Mouse (Mus musculus): ENCODE measurements around the gene Olfr279. TPM values are rescaled to one million over a fixed set of nuclear protein-coding genes. Genes with fewer than 3 reads are reported as not detected.

The Olfr279 gene
- polyA plus RNA-seq (2014; fragmentation: Nextera tagmentation; extraction: Ambion mirVana): not detected in 2 replicates

DNA sequence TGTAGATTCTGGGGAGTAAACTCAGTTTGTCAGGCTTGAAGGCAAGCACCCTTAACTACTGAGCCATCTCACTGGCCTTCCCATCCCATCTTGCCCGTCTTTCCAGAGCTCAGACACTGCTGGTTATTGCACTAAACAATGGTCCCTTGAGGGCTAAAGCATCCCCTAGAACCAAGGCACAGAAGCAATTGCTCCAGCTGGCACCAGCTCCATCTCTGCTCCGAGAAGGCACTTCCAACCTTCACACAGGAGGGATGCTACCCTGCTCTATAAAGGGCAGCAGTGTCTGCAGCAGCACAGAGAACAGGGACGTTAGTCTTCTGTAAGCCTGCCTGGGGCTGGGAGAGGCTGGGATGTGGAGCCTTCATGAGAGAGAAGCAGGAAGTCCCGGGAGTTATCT is at the start of gene Olfr279:
TSS of gene Olfr279 (plus strand) at position 301 of the 400 bp plus-strand sequence.
- Histone ChIP-seq H3K27ac (no peak within 1 kb of the TSS), H3K36me3 (replicated peaks; ENCODE audit: control insufficient read depth, insufficient read depth) (no peaks in the 10 kb centered on the region), H3K4me3 (replicated peaks; ENCODE audit: low read length) (no peak within 1 kb of the TSS), H3K27me3 (ENCODE audit: control insufficient read depth, insufficient read depth, low read length) (no peaks in the 10 kb centered on the region), H3K4me2 (replicated peaks) (no peak within 1 kb of the TSS), H3K9me3 (ENCODE audit: control insufficient read depth, low read length) (no peaks in the 10 kb centered on the region), H3K4me1 (replicated peaks; ENCODE audit: control insufficient read depth, insufficient read depth, low read length) (no peaks in the 10 kb centered on the region), H3K9ac (no peak within 1 kb of the TSS)
- 69% methylated on average over 4 of the region's 4 CpGs for WGBS
- ATAC-seq (ENCODE audit: low FRiP score) (no peak), DNase-seq (ENCODE audit: low spot score) (no peak)

GRCm38 (mm10) chr15:98444561-98444960 is 47.6 kb upstream of the Olfr279 start:
- DNase-seq (ENCODE audit: low spot score) (no peak), ATAC-seq (ENCODE audit: low FRiP score) (no peak)
- Histone ChIP-seq H3K36me3 (replicated peaks; ENCODE audit: control insufficient read depth, insufficient read depth) (no peaks in the 10 kb centered on the region), H3K27ac (no peak overlapping the region), H3K9me3 (ENCODE audit: control insufficient read depth, low read length) (no peaks in the 10 kb centered on the region), H3K4me2 (replicated peaks) (no peak overlapping the region), H3K4me1 (replicated peaks; ENCODE audit: control insufficient read depth, insufficient read depth, low read length) (no peaks in the 10 kb centered on the region), H3K27me3 (ENCODE audit: control insufficient read depth, insufficient read depth, low read length) (no peaks in the 10 kb centered on the region), H3K4me3 (replicated peaks; ENCODE audit: low read length) (no peak overlapping the region), H3K9ac (no peak overlapping the region)
- 80% methylated on average over 3 of the region's 3 CpGs for WGBS

DNA sequence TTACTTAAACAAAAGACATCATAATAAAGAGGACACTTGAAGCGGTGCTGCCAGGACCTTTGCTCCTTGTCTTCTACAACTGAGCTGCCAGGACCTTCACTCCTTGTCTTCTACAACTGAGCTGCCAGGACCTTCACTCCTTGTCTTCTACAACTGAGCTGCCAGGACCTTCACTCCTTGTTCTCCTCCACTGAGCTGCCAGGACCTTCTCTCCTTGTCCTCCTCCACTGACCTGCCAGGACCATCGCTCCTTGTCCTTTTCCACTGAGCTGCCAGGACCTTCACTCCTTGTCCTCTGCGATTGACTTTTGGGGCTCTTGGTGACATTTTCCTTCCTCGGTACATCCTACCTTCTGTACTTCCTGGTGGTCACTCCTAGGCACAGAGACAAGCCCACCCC is 43.7 kb upstream of the Olfr279 start:
- Histone ChIP-seq H3K4me2 (replicated peaks) (no peak overlapping the region; the same call in 1 of the 2 replicates), H3K27ac (no peak overlapping the region), H3K9ac (no peak overlapping the region), H3K4me3 (replicated peaks; ENCODE audit: low read length) (no peak overlapping the region), H3K36me3 (replicated peaks; ENCODE audit: control insufficient read depth, insufficient read depth) (no peaks in the 10 kb centered on the region), H3K9me3 (ENCODE audit: control insufficient read depth, low read length) (no peaks in the 10 kb centered on the region), H3K4me1 (replicated peaks; ENCODE audit: control insufficient read depth, insufficient read depth, low read length) (no peaks in the 10 kb centered on the region), H3K27me3 (ENCODE audit: control insufficient read depth, insufficient read depth, low read length) (no peaks in the 10 kb centered on the region)
- WGBS: 54% methylated on average over 4 of the region's 4 CpGs
- no peak for DNase-seq (ENCODE audit: low spot score)
- no peak for ATAC-seq (ENCODE audit: low FRiP score)

DNA sequence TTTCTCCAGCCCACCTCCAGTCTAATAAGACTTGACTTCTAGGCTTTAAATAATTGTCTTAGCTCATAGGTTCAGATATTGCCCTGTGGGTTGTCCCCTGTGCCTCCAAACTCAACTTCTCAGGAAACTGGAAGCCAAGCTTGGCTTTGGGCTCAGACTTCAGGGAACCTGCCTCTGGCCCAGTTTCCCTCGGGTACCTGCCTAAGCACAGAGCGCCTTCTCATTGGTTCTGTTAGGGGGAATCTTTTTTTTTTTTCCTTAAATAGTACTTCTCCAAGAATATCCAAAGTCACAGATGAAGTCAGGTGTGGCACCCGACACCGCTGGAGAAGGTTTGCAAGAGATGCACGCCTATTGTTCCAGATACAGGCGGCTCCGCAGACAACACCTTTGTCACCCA is 39.9 kb upstream of the Olfr279 start, which contains the start of gene Olfr281:
TSS of gene Olfr281 (plus strand) at position 301 of the 400 bp plus-strand sequence.
- Histone ChIP-seq H3K4me1 (replicated peaks; ENCODE audit: control insufficient read depth, insufficient read depth, low read length) (no peaks in the 10 kb centered on the region), H3K9ac (no peak within 1 kb of the TSS), H3K36me3 (replicated peaks; ENCODE audit: control insufficient read depth, insufficient read depth) (no peaks in the 10 kb centered on the region), H3K4me2 (replicated peaks) (no peak within 1 kb of the TSS), H3K27ac (no peak within 1 kb of the TSS), H3K27me3 (ENCODE audit: control insufficient read depth, insufficient read depth, low read length) (no peaks in the 10 kb centered on the region), H3K9me3 (ENCODE audit: control insufficient read depth, low read length) (no peaks in the 10 kb centered on the region), H3K4me3 (replicated peaks; ENCODE audit: low read length) (no peak within 1 kb of the TSS)
- WGBS: 91% methylated on average over 7 of the region's 7 CpGs
- no peak for ATAC-seq (ENCODE audit: low FRiP score)
- DNase-seq (ENCODE audit: low spot score): no peak

DNA sequence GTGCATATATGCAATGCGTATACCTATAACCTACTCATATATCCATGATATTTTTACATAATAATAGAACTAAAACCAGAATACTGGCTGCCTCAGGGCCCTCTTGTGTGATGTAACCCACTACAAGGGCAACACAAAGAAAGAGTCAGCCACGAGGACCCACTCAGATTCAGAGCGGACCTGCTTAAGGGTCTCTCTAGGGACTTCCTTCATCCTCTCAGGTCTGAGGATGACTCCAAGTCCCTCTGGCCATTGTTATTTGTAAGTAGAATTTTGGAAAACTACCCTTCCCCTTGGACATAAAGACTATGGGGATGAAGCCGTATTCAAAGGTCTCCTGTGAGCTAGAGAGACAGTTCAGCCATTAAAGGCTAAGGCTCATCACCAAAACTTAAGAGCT is 22.6 kb upstream of the Olfr279 start, which contains the start of gene OR5BS1P:
TSS of gene OR5BS1P (plus strand) at position 301 of the 400 bp plus-strand sequence.
- H3K27ac ChIP-seq: no peak within 1 kb of the TSS
- no peak within 1 kb of the TSS for H3K4me3 ChIP-seq (replicated peaks; ENCODE audit: low read length)
- H3K4me1 ChIP-seq (replicated peaks; ENCODE audit: control insufficient read depth, insufficient read depth, low read length): no peaks in the 10 kb centered on the region
- H3K9me3 ChIP-seq (ENCODE audit: control insufficient read depth, low read length): no peaks in the 10 kb centered on the region
- H3K4me2 ChIP-seq (replicated peaks): no peak within 1 kb of the TSS
- no peak within 1 kb of the TSS for H3K9ac ChIP-seq
- H3K27me3 ChIP-seq (ENCODE audit: control insufficient read depth, insufficient read depth, low read length): no peaks in the 10 kb centered on the region
- 94% methylated on average over 4 of the region's 4 CpGs for WGBS
- no peaks in the 10 kb centered on the region for H3K36me3 ChIP-seq (replicated peaks; ENCODE audit: control insufficient read depth, insufficient read depth)
- ATAC-seq (ENCODE audit: low FRiP score): no peak
- no peak for DNase-seq (ENCODE audit: low spot score)

- Histone ChIP-seq H3K4me2 (replicated peaks) (no peak overlapping the region), H3K27me3 (ENCODE audit: control insufficient read depth, insufficient read depth, low read length) (no peaks in the 10 kb centered on the region), H3K36me3 (replicated peaks; ENCODE audit: control insufficient read depth, insufficient read depth) (no peaks in the 10 kb centered on the region), H3K4me3 (replicated peaks; ENCODE audit: low read length) (no peak overlapping the region), H3K9ac (no peak overlapping the region), H3K9me3 (ENCODE audit: control insufficient read depth, low read length) (no peaks in the 10 kb centered on the region), H3K27ac (no peak overlapping the region), H3K4me1 (replicated peaks; ENCODE audit: control insufficient read depth, insufficient read depth, low read length) (no peaks in the 10 kb centered on the region)
- ATAC-seq (ENCODE audit: low FRiP score): no peak
- WGBS: 92% methylated on average over 13 of the region's 13 CpGs
- DNase-seq (ENCODE audit: low spot score): no peak
These were observed 20.7 kb upstream of the Olfr279 start for GRCm38 (mm10) chr15:98471539-98471938.

DNA sequence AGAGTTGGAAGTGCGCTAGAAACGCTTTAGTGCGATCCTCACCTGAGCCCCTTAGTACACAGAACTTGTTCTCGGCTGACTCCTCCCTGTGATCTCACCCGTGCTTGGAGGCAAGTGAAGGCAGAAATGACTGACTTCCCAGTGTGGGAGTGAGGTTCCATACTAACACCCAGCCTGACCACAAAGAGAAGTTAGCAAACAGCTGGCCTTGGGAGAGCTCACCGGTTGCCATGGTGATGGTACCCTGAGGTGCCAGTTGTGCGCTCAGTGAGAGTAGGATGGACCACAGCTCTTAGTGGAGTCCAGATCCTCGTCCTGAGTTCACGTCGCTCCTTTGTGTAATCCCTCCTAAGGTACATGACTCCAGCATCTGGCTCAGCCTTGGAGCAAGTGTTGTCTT is 17.2 kb upstream of the Olfr279 start:
- H3K27me3 ChIP-seq (ENCODE audit: control insufficient read depth, insufficient read depth, low read length): no peaks in the 10 kb centered on the region
- H3K4me1 ChIP-seq (replicated peaks; ENCODE audit: control insufficient read depth, insufficient read depth, low read length): no peaks in the 10 kb centered on the region
- DNase-seq (ENCODE audit: low spot score) (no peak), ATAC-seq (ENCODE audit: low FRiP score) (no peak)
- no peaks in the 10 kb centered on the region for H3K36me3 ChIP-seq (replicated peaks; ENCODE audit: control insufficient read depth, insufficient read depth)
- H3K9me3 ChIP-seq (ENCODE audit: control insufficient read depth, low read length): no peaks in the 10 kb centered on the region
- WGBS: 81% methylated on average over 10 of the region's 10 CpGs
- no peak overlapping the region for H3K4me2 ChIP-seq (replicated peaks)
- no peak overlapping the region for H3K9ac ChIP-seq
- H3K27ac ChIP-seq: no peak overlapping the region
- no peak overlapping the region for H3K4me3 ChIP-seq (replicated peaks; ENCODE audit: low read length)

- Histone ChIP-seq H3K36me3 (replicated peaks; ENCODE audit: control insufficient read depth, insufficient read depth) (no peaks in the 10 kb centered on the region), H3K4me3 (replicated peaks; ENCODE audit: low read length) (no peak overlapping the region), H3K27ac (no peak overlapping the region), H3K9me3 (ENCODE audit: control insufficient read depth, low read length) (no peaks in the 10 kb centered on the region), H3K4me1 (replicated peaks; ENCODE audit: control insufficient read depth, insufficient read depth, low read length) (no peaks in the 10 kb centered on the region), H3K27me3 (ENCODE audit: control insufficient read depth, insufficient read depth, low read length) (no peaks in the 10 kb centered on the region), H3K9ac (no peak overlapping the region), H3K4me2 (replicated peaks) (no peak overlapping the region)
- WGBS: 59% methylated on average over 10 of the region's 10 CpGs
- no peak for DNase-seq (ENCODE audit: low spot score)
- no peak for ATAC-seq (ENCODE audit: low FRiP score)
These were observed 16.8 kb upstream of the Olfr279 start for GRCm38 (mm10) chr15:98475382-98475781.

GRCm38 (mm10) chr15:98476281-98476680 is 15.9 kb upstream of the Olfr279 start:
- WGBS: 82% methylated on average over 5 of the region's 5 CpGs
- ATAC-seq (ENCODE audit: low FRiP score): no peak

GRCm38 (mm10) chr15:98479568-98480102 is 12.6 kb upstream of the Olfr279 start:
- H3K27ac ChIP-seq: no peak overlapping the region
- no peaks in the 10 kb centered on the region for H3K36me3 ChIP-seq (replicated peaks; ENCODE audit: control insufficient read depth, insufficient read depth)
- H3K9me3 ChIP-seq (ENCODE audit: control insufficient read depth, low read length): no peaks in the 10 kb centered on the region
- H3K4me2 ChIP-seq (replicated peaks): no peak overlapping the region
- 78% methylated on average over 7 of the region's 7 CpGs for WGBS
- H3K4me3 ChIP-seq (replicated peaks; ENCODE audit: low read length): no peak overlapping the region
- no peak for ATAC-seq (ENCODE audit: low FRiP score)
- H3K4me1 ChIP-seq (replicated peaks; ENCODE audit: control insufficient read depth, insufficient read depth, low read length): no peaks in the 10 kb centered on the region
- no peaks in the 10 kb centered on the region for H3K27me3 ChIP-seq (ENCODE audit: control insufficient read depth, insufficient read depth, low read length)
- no peak for DNase-seq (ENCODE audit: low spot score)
- no peak overlapping the region for H3K9ac ChIP-seq

More at GRCm38 (mm10) chr15:98476281-98476680, 15.9 kb upstream of the Olfr279 start:
- no peak overlapping the region for H3K4me2 ChIP-seq (replicated peaks)
- no peaks in the 10 kb centered on the region for H3K9me3 ChIP-seq (ENCODE audit: control insufficient read depth, low read length)
- DNase-seq (ENCODE audit: low spot score): no peak
- H3K4me1 ChIP-seq (replicated peaks; ENCODE audit: control insufficient read depth, insufficient read depth, low read length): no peaks in the 10 kb centered on the region
- H3K9ac ChIP-seq: no peak overlapping the region
- no peak overlapping the region for H3K4me3 ChIP-seq (replicated peaks; ENCODE audit: low read length)
- no peaks in the 10 kb centered on the region for H3K36me3 ChIP-seq (replicated peaks; ENCODE audit: control insufficient read depth, insufficient read depth)
- no peaks in the 10 kb centered on the region for H3K27me3 ChIP-seq (ENCODE audit: control insufficient read depth, insufficient read depth, low read length)
- no peak overlapping the region for H3K27ac ChIP-seq
